Mouse (Mus musculus) spleen, postnatal 14 days (tissue): Measurements from ENCODE around the gene Ralgps1.

Source experiments
- DNase-seq, 2 experiments: peaks; one replicate each; pipeline ENCODE4 v3.0.0; 2021 to 2022; ENCODE audit warnings: low spot score in 2 of 2

Ralgps1 gene

DNA sequence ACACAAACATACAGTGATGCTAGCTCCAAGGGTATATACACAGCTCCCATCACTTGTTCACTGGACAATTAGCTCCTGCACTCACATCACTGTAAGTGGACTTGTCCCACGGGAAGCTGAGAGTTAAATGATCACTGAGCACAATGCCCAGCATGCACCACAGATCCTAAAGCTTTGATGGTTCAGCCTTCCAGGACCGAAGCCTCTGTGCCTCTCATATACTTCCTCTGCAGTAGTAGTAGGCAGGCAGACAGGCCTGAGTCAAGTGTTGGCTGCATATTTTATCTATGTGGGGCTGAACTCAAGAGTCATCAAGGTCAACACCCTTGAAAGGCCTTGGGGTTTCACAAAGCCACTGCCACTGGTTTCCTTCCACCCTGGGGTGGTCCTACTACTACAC lies 49.6 kb downstream of the Ralgps1 start:
- DNase-seq = no peak

DNA sequence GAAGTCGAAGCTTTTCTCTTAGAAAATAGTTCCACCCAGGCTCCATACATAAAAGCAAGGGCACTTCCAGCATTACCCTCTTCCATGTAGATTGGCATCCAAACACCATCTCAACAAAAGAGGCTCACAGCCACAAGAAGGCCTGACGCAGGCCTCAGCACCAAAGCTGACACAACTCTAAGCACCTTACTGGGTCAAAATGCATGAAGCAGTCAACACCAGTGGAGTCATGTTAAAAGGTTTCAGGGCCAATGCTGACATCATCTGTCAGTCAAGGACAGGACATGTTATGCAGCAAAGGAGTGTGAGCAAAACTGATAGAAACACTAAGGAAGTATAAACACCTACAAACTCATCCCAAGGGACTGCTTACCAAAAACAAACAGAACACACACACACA lies 50.3 kb downstream of the Ralgps1 start:
- no peak for DNase-seq

DNA sequence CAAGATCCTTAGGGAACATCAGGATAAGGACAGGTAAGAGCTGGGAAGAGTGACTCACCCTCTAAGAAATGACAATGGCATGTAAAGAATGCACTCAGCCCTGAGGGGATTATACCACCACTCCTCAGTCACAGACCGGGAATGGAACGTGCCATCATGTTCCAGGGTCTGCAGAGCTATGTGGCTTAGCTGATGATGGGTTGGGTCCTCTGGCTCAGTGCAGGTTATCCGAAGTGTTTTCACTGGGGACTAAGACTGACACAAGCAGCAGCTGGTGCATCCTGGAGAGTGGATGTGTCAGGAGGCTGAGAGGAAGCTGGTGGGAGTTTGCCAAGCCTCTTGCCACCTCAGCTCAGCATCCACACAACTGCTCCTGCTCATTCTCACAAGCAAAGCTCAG lies 50.7 kb downstream of the Ralgps1 start:
- no peak for DNase-seq

DNA sequence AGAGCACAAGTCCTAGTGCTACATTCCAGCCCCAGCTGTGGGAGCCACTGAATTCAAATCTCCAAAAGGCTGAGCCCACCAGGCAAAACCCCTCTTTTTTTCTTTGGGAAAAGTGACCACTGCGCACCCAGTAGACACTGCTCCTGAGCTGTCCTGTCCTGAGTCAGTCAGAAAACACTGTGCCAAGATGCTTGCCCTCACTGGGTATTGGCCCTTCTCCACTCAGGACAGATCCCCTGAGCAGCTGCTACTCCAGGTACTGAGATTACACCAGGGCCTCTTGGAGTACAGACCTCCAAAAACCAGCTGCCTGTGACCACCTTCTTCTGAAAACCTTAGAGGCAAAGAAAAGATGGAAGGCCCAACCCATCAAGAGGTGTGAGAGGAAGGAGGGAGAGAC lies 51.4 kb downstream of the Ralgps1 start:
- no peak for DNase-seq

DNA sequence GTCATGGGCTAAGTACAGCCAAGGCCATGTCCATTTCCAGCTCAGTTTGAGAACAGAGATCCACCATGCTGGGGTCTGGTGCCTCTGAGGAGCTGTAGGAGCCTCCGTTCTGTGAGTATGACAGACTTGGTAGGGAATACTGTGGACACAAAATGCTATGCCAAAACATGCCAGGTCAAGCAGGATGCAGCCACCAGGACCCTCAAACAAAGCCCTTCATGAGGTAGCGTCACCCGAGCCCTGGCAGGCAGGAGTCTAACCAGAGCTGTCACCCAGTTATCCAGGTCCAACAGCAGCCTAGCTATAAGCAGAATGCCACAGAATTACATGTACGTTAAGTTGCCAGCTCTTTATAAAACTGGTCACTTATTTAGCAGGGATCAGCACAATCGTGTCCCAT lies 51.8 kb downstream of the Ralgps1 start:
- DNase-seq = no peak

GRCm38 (mm10) chr2:33318491-33318964 lies 52.8 kb downstream of the Ralgps1 start:
- no peak for DNase-seq

DNA sequence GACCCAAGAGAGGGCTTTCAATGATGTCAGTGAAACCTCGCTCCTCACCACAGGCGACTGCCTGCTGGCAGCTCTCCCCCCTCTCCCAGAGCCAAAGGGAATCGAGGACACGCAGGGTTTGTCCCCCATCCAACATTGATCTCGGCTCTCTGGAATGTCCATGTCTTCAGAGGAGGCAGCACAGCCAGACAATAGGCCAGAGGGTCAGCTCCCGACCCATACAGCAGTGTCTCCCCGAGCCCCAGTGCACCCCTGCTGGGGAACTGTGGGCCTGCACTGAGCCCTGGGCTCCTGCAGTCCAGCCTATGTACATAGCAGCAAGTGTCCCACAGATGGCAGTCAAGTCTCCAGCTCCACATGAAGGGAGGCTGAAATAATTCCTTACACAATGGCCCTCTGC lies 54.8 kb downstream of the Ralgps1 start:
- DNase-seq = peak in 1 of 2 experiments; percentile 22

DNA sequence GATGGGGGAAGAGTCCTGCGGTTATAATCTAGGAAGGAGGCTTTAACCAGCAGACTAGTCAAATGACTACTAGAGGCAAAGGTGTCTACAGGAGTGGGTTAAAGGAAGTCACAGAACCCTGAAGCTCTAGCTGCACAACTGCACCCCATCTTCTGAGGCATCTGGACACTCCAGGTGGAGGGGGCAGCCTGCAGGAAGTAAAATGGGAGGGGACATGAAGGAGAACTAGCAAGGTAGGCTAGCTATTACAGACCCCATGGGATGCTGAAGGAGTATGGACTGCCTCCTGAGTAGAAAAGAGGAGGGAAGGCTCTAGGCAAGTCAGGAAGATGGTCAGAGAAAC lies 55.3 kb downstream of the Ralgps1 start:
- DNase-seq = no peak

DNA sequence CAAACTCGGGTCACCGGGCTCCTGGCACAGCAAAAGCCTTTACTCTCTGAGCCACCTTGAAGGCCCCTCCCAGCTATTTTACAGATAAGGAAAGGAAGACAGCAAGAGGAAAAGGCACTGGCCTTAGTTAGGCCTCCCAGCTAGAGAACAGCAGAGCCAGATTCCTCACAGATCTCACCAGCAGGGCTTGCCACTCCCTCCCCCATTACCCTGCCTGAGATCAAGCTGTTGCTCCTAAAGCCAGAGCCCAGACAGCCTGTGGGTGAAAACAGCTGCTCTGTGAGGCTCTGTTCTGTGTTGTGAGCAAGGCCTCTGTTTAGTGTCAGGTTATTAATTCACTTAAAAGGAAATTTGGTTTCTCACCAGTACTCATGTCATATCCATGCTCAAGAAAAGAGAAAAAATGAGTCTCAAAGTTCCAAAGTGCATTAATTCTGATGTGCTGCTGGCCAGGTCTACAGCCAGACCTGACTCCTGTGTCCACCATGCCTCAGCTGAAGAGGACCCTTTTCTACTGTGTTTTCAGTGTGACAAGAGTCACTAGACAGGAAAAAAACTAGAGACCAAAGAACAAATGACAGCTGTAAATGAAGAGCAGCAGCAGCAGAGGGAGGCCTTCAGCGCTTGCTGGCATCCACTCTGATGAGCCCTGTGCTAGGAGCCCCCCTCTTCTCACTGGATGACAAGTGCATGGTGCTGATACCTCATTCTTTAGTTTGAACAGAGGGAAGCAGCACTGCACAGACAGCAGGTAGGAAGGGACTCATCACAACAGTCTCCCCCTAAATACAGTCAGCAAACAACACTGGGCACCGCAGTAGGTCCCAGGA lies 55.8 kb downstream of the Ralgps1 start:
- no peak for DNase-seq

GRCm38 (mm10) chr2:33309426-33309825 lies 61.9 kb downstream of the Ralgps1 start:
- DNase-seq = no peak

- DNase-seq = no peak
Observed at GRCm38 (mm10) chr2:33306565-33306964, 64.7 kb downstream of the Ralgps1 start.

GRCm38 (mm10) chr2:33303416-33303947 lies 67.8 kb downstream of the Ralgps1 start:
- no peak for DNase-seq

DNA sequence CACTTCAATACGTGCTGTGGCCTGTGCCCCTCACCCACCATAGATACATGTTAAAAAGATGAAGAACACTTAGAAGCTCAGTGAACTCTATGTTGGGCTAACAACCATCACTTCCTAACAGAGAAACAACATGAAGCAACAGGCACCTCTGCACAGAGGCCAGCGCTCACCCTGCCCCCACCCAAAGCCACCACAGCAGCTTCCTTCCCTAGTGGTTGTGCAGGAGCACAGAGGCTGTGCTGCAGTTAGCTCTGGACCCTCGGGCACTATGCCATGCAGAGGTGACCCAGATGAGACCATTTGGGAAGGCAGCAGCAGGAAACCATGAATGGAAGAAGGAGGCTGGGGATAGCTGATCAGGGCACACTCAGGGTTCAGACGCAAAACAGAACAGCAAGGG lies 68.5 kb downstream of the Ralgps1 start:
- DNase-seq = peak in 1 of 2 experiments; percentile 4

- DNase-seq = no peak
Observed at GRCm38 (mm10) chr2:33302405-33302804, 68.9 kb downstream of the Ralgps1 start.

GRCm38 (mm10) chr2:33300371-33301046 lies 70.8 kb downstream of the Ralgps1 start:
- DNase-seq = no peak

DNA sequence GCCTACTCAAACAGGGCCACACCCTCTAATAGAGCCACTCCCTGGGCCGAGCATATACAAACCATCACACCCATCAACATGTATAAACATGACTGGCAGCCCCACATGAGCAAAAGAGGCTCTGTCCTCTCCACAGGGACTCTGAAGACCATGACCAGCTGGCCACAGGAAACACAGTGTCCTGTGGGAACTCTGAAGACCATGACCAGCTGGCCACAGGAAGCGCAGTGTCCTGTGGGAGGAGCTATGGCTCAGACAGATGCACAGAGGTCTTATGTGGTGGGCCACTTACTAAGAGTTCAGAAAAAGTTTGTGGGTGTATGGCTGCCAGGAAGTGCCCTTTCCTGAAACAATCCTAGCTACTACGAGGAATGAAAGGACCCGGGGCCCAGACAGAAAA lies 72.4 kb downstream of the Ralgps1 start:
- no peak for DNase-seq

- no peak for DNase-seq
Observed at GRCm38 (mm10) chr2:33295115-33295514, 76.2 kb downstream of the Ralgps1 start.

- no peak for DNase-seq
Observed at GRCm38 (mm10) chr2:33292057-33292456, 79.2 kb downstream of the Ralgps1 start.

DNA sequence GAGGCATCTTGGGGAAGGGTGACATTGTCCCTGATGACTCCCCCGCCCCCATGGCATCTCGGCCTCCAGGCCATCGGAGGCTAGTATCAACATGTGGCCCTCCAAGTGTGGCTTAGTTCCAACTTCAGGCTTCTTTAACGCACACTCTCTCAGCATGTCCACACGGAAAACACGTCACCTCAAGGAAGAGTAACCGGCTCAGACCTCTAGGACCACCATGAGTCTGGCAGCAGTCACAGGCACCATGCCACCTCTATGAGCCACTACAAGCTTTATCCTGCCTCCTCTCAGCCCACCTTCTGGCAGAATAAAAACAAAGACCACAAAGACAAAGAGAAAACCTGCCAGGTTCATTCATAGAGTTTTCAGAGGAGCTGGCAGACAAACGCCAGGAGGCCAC lies 80.8 kb downstream of the Ralgps1 start:
- no peak for DNase-seq

GRCm38 (mm10) chr2:33288837-33289236 lies 82.4 kb downstream of the Ralgps1 start:
- DNase-seq = no peak

- no peak for DNase-seq
Observed at GRCm38 (mm10) chr2:33283674-33284073, 87.6 kb downstream of the Ralgps1 start.

DNA sequence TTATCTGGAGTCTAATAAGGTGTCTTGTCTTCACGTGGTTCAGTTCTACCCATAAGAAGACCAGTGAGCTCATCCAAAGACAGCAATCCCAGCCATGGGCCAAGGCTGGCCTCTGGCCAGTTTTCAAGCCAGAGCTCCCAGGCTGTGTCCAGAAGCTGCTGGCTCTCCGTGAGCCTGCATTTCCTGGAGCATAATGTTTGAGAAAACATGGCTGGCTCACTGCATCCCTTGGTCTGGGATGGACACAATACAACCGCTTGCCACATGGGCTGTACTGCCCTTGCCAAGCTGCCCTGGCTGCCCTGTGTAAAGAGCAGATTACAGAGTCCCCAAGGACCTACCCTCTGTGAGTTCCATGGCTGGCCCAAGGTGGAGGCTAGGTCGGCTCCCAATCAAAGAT lies 88.4 kb downstream of the Ralgps1 start:
- no peak for DNase-seq

- no peak for DNase-seq
Observed at GRCm38 (mm10) chr2:33281807-33282206, 89.5 kb downstream of the Ralgps1 start.
